18 mouse cellular contexts compared by ENCODE assay signal in the genomic region with DNA sequence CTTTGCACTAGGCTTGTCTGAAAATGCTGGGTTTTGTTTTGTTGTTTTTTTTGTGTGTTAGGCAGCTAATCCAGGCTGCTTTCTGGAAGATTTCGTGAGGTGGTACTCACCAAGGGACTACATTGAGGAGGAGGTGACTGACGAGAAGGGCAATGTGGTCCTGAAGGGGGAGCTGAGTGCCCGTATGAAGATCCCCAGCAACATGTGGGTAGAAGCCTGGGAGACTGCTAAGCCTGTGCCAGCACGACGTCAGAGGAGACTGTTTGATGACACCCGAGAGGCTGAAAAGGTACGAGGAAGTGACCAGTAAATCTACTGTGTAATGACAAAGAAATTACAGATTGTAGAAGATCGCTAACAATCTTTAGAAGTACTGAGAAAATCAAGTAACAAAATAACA.
DNase-seq lines count a peak whose midpoint lies in the region; ATAC-seq and TF ChIP-seq lines count a peak whose summit lies in the region.
"Had no signal": no experiment of that assay in that cellular context is flagged by ENCODE, and none has a peak within 500 bp of the region (broad histone marks: within the 10 kb centered on the region; RNA-seq: fewer than 3 reads in every experiment).

No protein-coding gene starts in this region.

- TF ChIP-seq EP300 in lung, postnatal 0 days (IDR thresholded peaks at IDR 0.05): no peak

- WGBS in heart, embryonic 16.5 days: 65% methylated on average over 8 of the region's 8 CpGs
- WGBS in heart, embryonic 10.5 days: 81% methylated on average over 8 of the region's 8 CpGs
- WGBS in lung, postnatal 0 days: 73% methylated on average over 8 of the region's 8 CpGs

- H3K9ac ChIP-seq in heart, embryonic 16.5 days (ENCODE audit: low read length): no peak overlapping the region
- no peak overlapping the region for H3K9ac ChIP-seq in lung, postnatal 0 days (replicated peaks; ENCODE audit: low read depth)
- H3K9ac ChIP-seq: heart, embryonic 13.5 days; limb, embryonic 15.5 days; neural tube, embryonic 12.5 days had no signal

- no peak overlapping the region for H3K4me2 ChIP-seq in heart, embryonic 16.5 days (ENCODE audit: low read depth, low read length)
- H3K4me2 ChIP-seq in lung, postnatal 0 days (replicated peaks; ENCODE audit: low read depth, low read length): no peak overlapping the region
- H3K4me2 ChIP-seq: limb, embryonic 15.5 days; neural tube, embryonic 12.5 days had no signal

- no peak for ATAC-seq in heart, embryonic 16.5 days (replicated peaks; ENCODE audit: extremely low read depth, insufficient read depth, low FRiP score)
- ATAC-seq in lung, postnatal 0 days: no peak
- no peak for ATAC-seq in CD4-positive, CD25-positive, alpha-beta regulatory T cell, adult 4 months
- ATAC-seq: forebrain, embryonic 14.5 days; Patski had no signal

- 0 out of 2 replicates have a peak overlapping the region, but pooled peaks have one; percentile 35 for H3K27ac ChIP-seq in heart, embryonic 16.5 days (ENCODE audit: low read length)
- no peak overlapping the region for H3K27ac ChIP-seq in heart, embryonic 10.5 days
- no peak overlapping the region for H3K27ac ChIP-seq in lung, postnatal 0 days (ENCODE audit: low read length)
- H3K27ac ChIP-seq: neural tube, embryonic 12.5 days had no signal

- peak; percentile 24 for DNase-seq in adrenal gland, postnatal 10 days
- DNase-seq in adrenal gland, adult 2 months: no peak
- no peak for DNase-seq in heart, embryonic 10.5 days (ENCODE audit: low spot score)
- DNase-seq in lung, postnatal 0 days (ENCODE audit: low spot score): no peak
- no peak for DNase-seq in lung, postnatal 14 days
- DNase-seq in heart, postnatal 4 days: peak; percentile 55
- DNase-seq: cerebellum, adult 9-11 months; embryo, embryonic 11 days; kidney, adult 9 months; lung, adult 18-20 months; right cerebral cortex, postnatal 25 days had no signal

- H3K4me1 ChIP-seq in heart, embryonic 16.5 days (ENCODE audit: control insufficient read depth, insufficient read depth, low read length): peaks cover 4% of the 10 kb centered on the region
- H3K4me1 ChIP-seq in heart, embryonic 10.5 days: no peaks in the 10 kb centered on the region
- no peaks in the 10 kb centered on the region for H3K4me1 ChIP-seq in lung, postnatal 0 days (ENCODE audit: insufficient read depth, low read depth, low read length)
- H3K4me1 ChIP-seq: limb, embryonic 15.5 days; neural tube, embryonic 12.5 days had no signal

- peaks cover 50% of the 10 kb centered on the region for H3K36me3 ChIP-seq in heart, embryonic 16.5 days (ENCODE audit: control insufficient read depth, insufficient read depth)
- H3K36me3 ChIP-seq in heart, embryonic 10.5 days: peaks cover 76% of the 10 kb centered on the region
- H3K36me3 ChIP-seq in lung, postnatal 0 days (ENCODE audit: insufficient read depth, low read length): peaks cover 52% of the 10 kb centered on the region

- H3K27me3 ChIP-seq in heart, embryonic 16.5 days (ENCODE audit: control insufficient read depth, insufficient read depth, low read length): no peaks in the 10 kb centered on the region
- H3K27me3 ChIP-seq in heart, embryonic 10.5 days (ENCODE audit: insufficient read depth, poor library complexity, severe bottlenecking): no peaks in the 10 kb centered on the region
- no peaks in the 10 kb centered on the region for H3K27me3 ChIP-seq in lung, postnatal 0 days (replicated peaks; ENCODE audit: insufficient read depth, low read length)
- H3K27me3 ChIP-seq: heart, embryonic 13.5 days; limb, embryonic 15.5 days; neural tube, embryonic 12.5 days; Patski had no signal

- no peak overlapping the region for H3K4me3 ChIP-seq in heart, embryonic 16.5 days (ENCODE audit: low read length)
- no peak overlapping the region for H3K4me3 ChIP-seq in heart, embryonic 10.5 days
- no peak overlapping the region for H3K4me3 ChIP-seq in lung, postnatal 0 days (ENCODE audit: low read depth, low read length)
- H3K4me3 ChIP-seq: heart, embryonic 13.5 days; limb, embryonic 15.5 days; neural tube, embryonic 12.5 days had no signal

- peak; percentile 28 for TF ChIP-seq CTCF in lung, postnatal 0 days (IDR thresholded peaks at IDR 0.05)

- peaks cover 5% of the 10 kb centered on the region for H3K9me3 ChIP-seq in heart, embryonic 16.5 days (replicated peaks; ENCODE audit: control insufficient read depth, low read length)
- peaks cover 8% of the 10 kb centered on the region; the same call in 1 of the 2 replicates for H3K9me3 ChIP-seq in heart, embryonic 10.5 days
- H3K9me3 ChIP-seq in lung, postnatal 0 days (ENCODE audit: low read length): no peaks in the 10 kb centered on the region
- H3K9me3 ChIP-seq: limb, embryonic 15.5 days; neural tube, embryonic 12.5 days had no signal

Comparison
In these comparisons a context has a peak if more than half of its experiments do, and no peak if none do; other contexts are left out.
1. DNase-seq: peak in adrenal gland, postnatal 10 days (single experiment) and heart, postnatal 4 days (single experiment); none in adrenal gland, adult 2 months (single experiment), heart, embryonic 10.5 days (single experiment), lung, postnatal 0 days (single experiment) and lung, postnatal 14 days (single experiment).